Mouse (Mus musculus) MEL-GATA-1-ER (cell line): ENCODE measurements around the gene Rab25.
A peak's percentile ranks its signal among the peaks of the same experiment; 100 is the strongest.

Experiments
- DNase-seq: peaks from one replicate; pipeline ENCODE4 v3.0.0-alpha.2; 2012; ENCODE audit warnings: low read depth; ENCODE audit errors: extremely low read depth

The Rab25 gene

DNA sequence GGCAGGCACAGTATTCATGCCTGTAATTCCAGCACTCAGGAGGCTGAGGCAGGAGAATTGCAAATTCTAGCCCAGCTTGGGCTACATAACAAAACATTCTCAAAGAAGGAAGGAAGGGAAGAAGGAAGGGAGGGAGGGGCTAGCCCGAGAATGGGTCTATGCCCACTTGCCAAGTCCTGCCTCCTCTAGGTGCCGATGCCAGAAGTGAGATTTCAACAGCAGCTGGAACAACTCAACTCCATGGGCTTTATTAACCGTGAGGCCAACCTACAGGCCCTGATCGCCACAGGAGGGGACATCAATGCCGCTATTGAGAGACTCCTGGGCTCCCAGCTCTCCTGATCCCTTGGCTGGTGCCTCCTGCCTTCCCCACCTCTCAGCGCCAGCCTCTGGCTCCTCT lies 19.8 kb upstream of the Rab25 start:
- DNase-seq, result no peak

DNA sequence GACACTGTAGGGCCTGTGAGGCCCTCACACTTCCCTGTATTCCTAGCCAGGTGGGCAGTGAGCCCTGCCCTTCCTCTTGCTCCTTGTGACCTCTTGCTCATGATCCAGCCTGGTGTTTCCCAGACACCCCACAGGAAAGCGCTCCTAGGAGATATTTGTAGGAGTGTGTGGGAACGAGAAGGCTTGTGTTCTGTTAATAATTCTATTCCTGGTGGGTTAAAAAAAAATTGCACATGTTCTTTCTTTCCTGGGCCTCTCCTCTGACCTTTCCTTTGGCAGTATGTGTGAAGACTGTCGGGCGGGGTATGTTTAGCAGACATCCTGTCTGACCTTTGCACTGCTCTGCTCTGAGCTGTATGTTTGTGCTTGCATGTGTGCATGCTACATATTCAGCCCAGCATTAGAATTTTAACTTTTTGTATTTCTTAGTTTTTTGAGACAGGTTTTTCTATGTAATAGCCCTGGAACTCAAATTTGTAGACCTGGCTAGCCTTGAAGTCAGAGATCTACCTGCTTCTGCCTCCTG lies 18.5 kb upstream of the Rab25 start:
- DNase-seq, result no peak

DNA sequence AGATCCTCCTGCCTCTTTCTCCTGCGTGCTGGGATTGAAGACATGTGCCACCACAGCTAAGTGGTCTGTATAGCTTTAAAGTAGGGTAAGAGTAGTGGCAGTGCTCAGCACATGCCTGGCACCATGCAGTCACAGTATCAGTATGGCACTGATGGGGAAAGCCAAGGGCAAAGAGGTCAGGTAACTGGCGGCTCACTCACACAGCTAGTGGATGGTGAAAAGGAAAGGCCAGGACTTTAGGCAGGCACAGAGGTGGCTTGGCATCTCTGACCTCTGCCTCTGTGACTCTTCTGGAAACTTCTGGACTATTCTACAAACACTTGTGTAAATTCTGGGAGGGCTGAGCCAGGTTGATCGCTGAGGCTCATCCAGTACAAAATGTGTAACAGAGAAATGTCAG lies 18.0 kb upstream of the Rab25 start:
- DNase-seq, result no peak

DNA sequence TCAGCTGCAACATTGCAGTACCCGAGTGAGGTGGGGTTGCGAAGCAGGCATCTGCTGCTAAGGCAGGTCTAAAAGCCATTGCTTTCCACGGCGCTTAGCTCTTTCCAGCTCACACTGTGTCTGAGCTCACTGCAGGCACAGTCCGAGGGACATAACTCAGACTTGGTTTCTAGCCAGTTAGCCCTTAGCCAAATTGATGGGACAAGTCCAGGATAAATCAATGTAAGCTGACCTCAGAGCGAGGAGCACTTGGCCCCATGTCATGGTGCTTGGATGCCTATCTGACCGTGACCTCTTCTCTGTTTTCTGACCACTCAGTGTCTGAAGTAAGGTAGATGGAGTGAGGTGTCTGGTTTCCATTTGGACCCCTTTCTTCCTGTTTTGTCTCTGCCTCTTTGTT lies 15.9 kb upstream of the Rab25 start:
- DNase-seq, result no peak

DNA sequence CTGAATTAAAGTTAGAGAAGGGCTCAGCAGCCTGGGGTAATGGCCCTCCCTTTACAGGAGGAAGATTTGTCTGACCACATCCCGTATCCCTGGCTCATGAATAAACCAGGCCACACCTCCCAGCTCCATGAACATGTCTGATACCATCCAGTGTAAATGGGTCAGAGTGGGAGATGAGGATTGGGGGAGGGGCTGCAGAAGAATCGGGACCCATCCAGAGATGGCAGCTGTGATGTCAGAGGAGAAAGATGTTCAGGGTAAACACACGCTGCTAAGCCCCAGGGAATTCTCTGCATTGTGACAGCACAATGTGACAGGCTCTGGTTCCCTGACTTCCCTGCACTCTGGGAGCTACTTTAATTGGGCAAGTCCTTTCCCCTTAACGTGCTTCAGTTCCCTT lies 15.3 kb upstream of the Rab25 start:
- DNase-seq, result no peak

DNA sequence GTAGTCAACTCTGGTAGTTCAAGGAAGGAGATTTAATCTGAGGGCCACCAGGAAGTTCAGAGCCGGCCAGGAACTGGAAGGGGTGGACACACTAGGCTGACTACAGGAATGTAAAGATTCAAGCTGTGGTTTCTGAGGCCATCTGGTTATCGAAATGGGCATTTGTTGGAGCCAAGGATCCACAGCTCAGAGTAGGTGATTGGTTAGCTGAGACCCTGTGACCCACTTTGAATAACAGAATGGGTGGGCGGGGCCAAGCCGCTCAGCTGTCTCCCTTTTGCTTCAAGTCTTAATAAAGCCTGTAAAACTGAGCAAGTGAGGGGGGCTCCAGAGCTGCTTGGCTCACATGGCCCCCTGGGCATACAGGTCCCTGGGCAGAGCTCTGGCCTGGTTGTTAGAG lies 13.9 kb upstream of the Rab25 start:
- no peak for DNase-seq

DNA sequence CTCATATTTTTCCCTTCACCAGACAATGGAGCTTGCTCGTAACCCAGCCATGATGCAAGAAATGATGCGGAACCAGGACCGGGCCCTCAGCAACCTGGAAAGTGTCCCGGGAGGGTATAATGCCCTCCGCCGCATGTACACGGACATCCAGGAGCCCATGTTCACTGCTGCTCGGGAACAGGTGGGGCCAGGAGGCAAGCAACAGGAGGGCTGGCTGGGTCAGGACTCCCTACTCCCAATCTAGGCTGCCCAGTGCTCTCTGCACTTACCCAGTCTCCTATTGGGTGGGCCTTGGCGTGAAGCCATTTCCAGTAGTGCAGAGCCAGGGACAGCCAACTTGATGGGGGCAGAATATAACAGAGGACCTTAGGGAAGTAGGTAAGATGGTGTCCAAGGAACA lies 11.5 kb upstream of the Rab25 start:
- DNase-seq, result no peak

DNA sequence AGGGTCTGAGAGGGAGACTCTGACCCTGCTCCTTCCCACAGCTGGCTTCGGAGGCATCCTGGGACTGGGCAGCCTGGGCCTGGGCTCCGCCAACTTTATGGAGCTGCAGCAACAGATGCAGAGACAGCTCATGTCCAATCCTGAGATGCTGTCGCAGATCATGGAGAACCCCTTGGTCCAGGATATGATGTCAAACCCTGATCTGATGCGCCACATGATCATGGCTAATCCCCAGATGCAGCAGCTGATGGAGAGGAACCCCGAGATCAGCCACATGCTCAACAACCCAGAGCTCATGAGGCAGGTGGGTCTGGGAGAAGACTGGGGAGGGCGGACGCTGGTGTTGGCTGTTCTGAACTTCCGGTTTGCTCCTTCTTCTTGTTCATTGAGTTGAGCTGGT lies 8.5 kb upstream of the Rab25 start:
- DNase-seq, result no peak

DNA sequence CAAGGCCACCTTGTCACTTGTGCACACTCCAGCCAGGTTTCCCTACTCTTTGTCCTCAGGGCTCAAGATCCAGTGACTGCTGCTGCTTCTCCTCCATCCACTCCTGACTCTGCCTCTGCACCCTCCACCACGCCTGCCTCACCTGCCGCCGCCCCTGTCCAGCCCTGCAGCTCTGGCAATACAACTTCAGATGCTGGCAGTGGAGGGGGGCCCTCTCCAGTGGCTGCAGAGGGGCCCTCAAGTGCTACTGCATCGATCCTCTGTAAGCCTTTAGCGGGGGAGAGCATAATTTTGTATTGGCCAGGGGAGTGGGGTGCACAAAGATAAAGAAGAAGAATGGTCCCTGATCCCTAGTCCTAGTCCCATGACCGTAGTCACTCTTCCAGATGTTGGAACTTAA lies 7.6 kb upstream of the Rab25 start:
- DNase-seq, result no peak

DNA sequence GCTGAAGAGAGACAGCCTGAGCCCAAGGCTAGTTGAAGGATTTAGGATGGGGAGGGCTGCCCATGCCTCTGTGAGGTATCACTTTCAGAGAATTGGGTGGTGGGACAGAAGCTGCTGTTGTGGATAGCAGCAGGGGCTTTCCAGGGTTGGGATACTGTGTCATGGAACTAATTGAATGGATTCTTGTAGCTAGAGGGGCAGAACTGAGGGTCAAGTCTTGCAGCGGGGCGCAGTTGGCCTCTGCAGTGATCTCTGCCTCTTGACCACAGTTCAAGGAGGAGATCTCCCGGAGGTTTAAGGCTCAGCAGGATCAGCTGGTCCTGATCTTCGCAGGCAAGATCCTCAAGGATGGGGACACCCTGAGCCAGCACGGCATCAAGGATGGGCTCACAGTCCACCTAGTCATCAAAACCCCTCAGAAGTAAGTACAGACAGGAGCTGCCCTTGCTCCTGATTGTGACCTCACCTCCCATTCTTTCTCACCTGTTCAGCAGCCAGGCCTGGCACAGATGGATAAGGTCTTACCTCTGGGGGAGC lies 7.0 kb upstream of the Rab25 start:
- DNase-seq, result no peak

DNA sequence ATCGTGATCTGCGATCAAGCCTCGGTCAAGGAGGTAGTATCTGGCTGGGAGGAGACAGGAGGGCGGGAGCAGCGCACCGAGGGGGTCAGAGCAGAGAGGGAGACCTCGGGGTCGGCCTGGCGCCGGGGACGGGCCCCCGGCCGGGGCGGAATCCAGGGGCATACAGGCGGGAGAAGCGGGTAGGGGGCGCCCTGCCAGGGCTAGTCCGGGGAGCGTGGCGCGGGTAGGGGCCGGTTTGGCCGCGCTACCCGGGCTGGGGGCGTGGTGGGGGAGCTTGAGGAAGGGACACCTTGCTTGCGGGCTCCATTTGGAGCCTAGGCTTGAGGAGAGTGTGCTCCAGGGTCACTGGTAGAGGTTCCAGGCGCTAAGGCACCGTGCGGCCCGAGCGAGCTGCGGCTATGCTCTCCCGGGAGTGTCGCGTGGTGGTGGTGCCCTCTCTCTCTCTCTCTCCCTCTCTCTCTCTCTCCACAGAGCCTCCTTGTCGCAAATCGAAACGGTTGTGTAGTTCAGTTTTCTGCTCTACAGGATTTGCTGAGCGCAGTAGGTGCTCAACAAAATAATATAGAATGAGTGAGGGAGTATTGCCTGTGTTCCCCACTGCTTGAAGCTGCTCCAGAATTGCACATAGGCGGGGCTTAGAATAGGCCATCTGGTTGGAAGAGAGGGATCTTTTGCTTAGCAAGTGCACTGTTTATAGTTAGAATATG lies 5.9 kb upstream of the Rab25 start:
- peak; percentile 82 for DNase-seq

DNA sequence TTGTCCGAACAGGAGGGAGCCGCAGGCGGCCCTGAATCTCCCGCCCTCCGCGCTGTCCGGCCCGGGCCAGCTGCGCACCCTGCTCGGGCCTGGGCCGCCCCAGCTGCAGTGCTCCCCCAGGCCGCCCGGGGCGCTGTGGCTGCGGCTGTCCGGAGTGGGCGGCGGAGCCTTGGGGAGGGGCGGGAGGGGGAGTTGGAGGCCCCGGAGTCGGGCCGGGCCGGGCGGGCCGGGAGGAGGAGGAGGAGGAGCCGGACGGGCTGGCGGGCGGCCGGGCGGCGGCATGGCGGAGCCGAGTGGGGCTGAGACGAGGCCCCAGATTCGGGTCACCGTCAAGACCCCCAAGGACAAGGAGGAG lies 5.4 kb upstream of the Rab25 start, which contains the start of gene Ubqln4:
Gene Ubqln4 (plus strand): TSS at position 234 of the 355 bp plus-strand sequence.
- peak; percentile 62 for DNase-seq

DNA sequence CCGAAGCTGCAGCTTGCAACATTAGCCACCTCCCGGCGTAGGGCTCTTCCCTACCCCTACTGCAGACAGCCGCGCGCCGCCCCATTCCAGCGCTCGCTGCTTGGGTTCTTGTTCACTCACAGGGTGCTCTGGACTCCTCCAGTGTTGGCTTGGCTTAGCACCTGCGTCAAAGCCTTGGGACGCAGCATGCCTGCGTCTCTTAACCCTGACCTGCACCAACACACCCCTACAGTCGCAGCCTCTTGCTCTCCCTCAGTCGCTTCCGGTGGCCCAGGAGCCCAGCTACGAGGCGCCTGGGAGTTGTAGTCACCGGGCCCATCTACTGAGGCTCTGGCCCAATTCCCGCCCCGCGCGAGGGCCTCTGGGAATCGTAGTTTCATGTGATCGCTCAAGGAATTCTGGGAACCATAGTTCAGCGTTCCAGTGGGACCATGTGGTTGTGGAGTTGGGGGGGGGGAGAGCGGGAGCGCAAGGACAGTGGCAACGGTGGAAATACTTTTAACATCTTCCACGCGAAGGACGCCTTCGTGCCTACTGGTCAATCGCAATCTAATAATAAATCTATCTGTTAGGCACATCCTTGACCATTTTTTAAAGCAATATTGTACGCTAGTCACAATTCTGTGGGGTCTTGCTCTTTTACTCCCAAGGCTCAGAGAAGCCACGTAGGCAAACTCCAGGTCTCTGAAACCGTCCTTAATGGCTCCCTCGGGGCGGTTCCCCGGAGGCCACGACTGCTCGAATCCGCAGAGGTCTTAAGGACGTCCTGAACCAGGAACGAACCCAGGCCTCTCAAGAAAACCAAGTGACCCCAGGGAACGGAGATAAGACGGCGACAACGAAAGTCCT lies 4.8 kb upstream of the Rab25 start, which contains the start of gene Lamtor2:
Gene Lamtor2 (minus strand): TSS at position 399 of the 849 bp plus-strand sequence.
- DNase-seq, result peak; percentile 99

DNA sequence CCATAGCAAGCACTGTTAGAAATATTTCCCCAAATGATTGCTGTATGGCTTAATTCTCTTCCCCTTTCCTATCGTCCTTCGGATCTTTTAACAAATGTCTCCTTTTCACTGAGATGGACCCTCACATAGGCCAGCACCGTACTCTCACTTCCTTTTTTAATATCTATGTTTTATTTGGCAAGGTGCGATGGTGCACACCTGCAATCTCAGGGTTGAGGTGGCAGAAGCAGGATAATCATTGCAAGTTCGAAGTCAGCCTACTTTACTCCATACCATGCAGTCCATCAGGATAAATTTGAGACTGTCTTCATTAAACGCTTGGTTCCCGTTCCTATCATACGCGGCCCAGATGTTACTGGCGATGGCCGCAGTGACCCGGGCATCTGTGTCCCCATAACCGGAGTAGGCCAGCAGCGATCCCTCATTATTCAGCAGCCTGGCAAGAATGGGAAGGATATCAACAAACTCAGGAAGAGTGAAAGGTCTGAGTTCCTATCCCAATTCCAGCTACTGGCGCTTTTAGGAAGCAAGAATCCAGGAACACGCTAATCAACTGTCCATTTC lies 4.1 kb upstream of the Rab25 start:
- DNase-seq, result peak; percentile 39

DNA sequence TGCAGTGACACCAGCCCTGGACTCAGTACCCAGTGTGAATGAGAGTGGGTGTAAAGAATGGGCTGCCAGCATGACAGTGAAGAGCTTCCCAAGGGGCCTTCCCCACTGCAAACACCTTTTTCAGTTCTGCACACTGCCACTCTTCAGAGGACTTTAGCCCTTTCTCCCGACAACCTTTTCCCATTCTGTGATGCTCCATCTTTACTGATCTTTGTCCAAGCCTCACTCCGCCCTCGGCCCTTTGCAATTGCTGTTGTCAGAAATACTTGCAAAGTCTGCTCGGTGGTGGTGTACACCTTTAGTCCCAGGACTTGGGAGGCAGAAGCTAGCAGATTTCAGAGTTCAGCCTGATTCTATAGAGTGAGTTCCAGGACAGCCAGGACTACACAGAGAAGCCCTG lies 3.5 kb upstream of the Rab25 start:
- no peak for DNase-seq

DNA sequence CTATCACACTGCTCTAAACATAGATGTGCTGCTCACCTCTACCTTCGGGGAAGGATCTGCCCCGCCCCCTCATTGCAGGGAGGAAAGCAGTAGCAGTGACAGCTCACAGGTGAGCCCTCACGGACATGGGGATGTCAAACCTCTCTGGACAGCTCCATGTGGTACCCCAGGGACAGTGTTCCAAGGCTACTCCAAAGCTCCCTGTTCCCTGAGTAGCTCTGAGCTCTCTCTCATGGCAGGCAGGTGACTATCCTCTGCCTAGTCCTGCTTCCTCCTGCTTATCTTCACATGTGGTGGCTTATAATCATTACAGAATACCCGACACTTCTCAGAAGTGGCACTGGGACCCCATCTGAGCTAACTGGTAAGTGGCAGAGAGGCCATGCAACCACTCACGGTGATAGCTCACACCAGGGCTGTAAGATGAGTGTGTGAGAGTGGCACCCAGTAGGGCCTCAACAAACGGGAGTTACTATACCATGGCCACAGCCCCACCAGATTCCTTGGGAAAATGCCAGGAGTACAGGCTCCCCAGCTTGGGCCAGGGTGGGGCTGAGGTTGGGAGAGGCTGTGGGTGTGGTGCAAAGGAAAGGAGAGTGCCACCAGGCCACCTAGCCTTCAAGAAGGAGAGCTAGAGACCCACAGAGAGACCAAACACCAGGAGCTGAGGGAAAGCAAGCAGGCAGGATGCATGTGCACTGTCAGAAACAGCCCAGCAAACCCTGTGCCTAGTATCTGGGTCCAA lies 1.3 kb downstream of the Rab25 start:
- DNase-seq, result no peak

DNA sequence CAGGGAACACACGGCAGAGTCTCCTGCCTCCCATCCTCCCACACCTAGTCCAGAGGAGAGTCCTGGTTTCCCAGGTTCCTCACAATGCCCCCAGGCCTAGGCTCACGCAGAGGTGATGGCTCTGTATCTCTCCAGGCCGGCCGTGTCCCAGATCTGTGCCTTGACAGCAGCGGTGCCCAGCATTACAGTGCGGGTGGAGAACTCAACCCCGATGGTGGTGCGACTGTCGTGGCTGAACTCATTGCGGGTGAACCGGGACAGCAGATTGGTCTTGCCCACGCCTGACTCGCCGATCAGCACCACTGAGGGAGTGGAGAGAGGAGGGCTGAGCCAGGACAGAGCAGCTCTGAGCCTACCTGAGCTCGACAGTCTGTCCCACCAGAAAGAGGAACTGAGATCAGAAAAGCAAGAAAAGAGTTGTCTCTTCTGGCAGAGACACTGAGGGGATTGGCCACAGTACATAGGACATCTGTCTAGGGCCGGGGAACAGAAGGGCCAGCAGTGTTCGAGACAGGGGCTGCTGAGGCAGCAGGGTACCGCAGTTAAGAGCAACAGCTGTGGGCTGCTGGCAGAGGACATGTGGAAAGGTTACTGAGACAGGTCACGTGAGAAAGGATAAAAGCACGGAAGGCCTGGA lies 3.0 kb downstream of the Rab25 start:
- DNase-seq, result no peak

DNA sequence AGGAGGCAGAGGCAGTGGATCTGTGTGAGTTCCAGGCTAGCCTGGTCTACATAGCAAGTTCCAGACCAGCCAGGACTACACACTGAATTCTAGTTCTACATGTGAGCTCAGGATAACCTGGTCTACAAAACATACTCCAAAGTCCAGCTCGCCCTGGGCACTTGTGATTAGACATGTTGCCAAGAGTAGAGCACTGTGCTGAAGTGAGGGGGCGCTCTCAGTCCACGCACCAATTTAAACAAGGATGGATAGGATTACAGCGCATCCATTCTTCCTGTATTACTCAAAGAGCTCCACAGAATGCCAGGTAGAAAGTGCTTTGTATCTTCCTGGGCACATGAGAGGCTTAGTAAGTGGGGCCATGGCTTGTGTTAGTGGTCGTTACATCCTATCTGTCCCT lies 3.6 kb downstream of the Rab25 start:
- DNase-seq, result peak; percentile 43

DNA sequence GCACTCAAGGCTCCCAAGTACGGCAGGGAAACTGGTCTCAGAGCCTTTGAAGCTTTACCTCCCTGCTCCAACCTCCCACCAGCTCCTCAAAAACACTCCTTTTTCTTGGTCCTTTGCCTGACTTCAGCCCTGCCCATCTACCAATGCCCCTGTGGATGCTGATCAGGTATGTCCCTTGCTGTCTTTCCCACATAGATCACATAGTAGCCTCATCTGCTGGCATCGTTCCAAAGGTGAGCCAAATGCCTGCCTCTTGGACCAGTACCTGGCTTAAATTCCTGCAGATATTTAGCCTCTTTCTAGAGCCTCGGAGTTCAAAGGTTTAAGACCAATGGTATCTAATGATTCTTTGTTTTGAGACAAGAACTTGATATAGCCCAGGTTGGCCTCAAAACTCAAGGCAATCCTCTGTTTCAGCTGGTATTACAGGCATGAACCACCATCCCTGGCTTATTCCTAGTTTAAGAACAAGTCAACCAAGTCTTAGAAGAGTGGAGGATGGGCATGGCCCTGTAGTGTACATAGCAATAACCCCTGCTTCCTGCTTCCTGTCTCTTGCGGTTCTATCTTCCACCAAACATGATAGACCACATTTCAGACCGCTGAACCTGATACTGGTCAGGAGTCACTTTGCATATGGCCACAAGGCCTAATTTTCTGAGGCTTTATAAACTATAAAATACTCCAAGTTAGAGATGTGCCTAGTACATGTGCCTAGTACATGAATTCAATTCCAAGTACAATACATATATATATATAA lies 4.3 kb downstream of the Rab25 start:
- peak; percentile 46 for DNase-seq

DNA sequence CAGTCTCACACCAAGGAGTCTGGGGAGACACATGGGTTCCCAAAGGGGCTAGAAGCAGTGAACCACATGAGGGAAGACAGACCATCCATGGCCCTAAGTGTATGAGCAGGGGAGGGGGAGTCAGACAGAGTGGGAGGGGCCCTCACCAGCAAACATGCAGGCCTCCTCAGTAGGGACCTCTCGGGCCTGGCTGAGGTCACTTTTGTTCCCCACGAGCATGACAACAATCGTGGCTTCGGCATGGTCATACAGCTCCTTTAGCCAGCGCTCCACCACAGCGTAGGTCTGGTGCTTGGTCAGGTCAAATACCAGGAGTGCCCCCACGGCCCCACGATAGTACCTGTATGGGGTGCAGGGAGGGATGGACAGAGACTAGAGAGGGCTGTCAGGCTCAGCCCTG lies 4.9 kb downstream of the Rab25 start:
- no peak for DNase-seq
